Mouse (Mus musculus) E14TG2a.4 (cell line): ENCODE measurements around the gene Uevld.
A peak's percentile ranks its signal among the peaks of the same experiment; 100 is the strongest.

Experiments
- CTCF ChIP-seq: conservative IDR thresholded peaks from 2 replicates; pipeline ENCODE4 v1.5.1; 2014; ENCODE audit warnings: low read length
- NANOG ChIP-seq: IDR thresholded peaks from 2 replicates; pipeline ENCODE4 v1.6.1; 2014; ENCODE audit warnings: borderline replicate concordance, low read length, mixed read lengths
- POU5F1 ChIP-seq: IDR thresholded peaks from 2 replicates; pipeline ENCODE4 v1.6.1; 2014; ENCODE audit warnings: low read length, borderline replicate concordance

DNA sequence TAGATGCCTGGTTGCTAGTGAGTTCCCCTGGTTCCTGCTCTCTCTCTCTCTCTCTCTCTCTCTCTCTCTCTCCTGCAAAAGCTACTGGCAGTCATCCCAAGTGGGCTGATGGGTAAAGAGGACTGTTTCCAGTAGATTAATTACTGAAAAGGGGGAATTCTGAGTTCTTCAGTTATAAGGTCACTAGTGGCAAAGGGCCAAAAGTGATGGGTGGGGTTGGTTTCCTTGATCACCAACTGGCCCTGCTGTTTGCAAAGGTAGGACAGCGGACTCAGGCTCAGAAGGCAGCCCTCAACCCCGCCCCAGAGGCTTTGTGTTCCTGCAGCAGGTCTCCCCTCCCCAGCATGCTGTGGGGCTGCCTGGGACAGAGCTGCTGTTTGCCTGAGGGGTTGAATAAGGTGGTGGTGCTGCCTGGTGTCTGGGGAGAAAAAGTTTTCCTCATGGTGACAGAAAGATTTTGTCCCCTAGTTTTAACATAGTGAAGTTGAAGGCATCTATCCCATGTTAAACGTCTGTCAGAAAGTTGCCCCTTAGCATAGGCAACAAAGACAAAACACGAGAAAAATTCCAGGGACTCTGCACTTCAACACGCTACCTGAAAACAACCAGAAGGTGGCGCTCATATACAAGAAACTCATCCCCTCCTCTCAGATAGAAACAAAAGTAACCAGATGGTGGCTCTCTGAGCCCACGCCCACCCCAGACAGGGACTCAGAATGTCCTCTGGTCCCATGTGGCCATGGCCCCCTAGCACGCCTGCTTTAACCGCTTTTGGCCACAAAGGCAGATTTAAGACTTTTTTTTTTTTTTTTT lies 4.7 kb upstream of the Uevld start:
- TF ChIP-seq CTCF = peak; percentile 47
- no peak for TF ChIP-seq POU5F1
- TF ChIP-seq NANOG = no peak
